12 mouse cellular contexts compared by ENCODE assay signal in the genomic region with DNA sequence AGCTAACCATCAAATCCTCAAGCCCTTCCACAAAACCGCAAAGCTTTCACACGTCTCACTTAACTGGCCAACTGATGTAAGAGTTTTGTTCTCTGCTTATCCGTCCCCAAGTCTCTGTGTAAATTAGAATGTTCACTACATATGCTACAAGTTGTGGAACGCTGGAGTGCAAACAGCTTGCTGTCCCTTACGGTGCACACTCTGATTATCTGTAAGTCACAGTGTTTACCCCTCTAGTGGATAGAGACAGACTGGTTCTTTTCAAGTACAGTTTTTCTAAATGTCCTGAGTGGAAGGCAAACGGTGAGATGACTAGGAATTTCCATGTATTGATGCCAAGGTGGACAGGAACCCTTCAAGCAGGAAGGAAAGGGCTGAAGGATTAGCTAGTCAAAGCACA. TPM values are rescaled to one million over a fixed set of nuclear protein-coding genes. Genes with fewer than 3 reads are reported as not detected.
DNase-seq lines count a peak whose midpoint lies in the region; ATAC-seq and TF ChIP-seq lines count a peak whose summit lies in the region.
"Had no signal": no experiment of that assay in that cellular context is flagged by ENCODE, and none has a peak within 500 bp of the region (broad histone marks: within the 10 kb centered on the region; RNA-seq: fewer than 3 reads in every experiment).

No protein-coding gene starts in this region.

- H3K4me3 ChIP-seq in heart, postnatal 0 days (ENCODE audit: low read depth, low read length) = 0 out of 2 replicates have a peak overlapping the region, but pooled peaks have one; percentile 21
- peak overlapping the region; percentile 18; the same call in 1 of the 2 replicates for H3K4me3 ChIP-seq in forebrain, embryonic 15.5 days
- peak overlapping the region; percentile 9; the same call in 1 of the 2 replicates for H3K4me3 ChIP-seq in midbrain, embryonic 12.5 days
- H3K4me3 ChIP-seq: erythroblast, embryonic 14.5 days had no signal

- H3K9ac ChIP-seq in heart, postnatal 0 days (replicated peaks; ENCODE audit: low read depth, low read length) = no peak overlapping the region
- H3K9ac ChIP-seq in forebrain, embryonic 15.5 days (replicated peaks) = no peak overlapping the region
- no peak overlapping the region for H3K9ac ChIP-seq in midbrain, embryonic 12.5 days (replicated peaks)

- TF ChIP-seq EP300 in heart, postnatal 0 days (IDR thresholded peaks at IDR 0.05; ENCODE audit: low read depth) = no peak

- DNase-seq in heart, postnatal 0 days (ENCODE audit: low spot score) = peak; percentile 25
- no peak for DNase-seq in heart, adult 11 months
- peak; percentile 6 for DNase-seq in embryo, embryonic 10 days (ENCODE audit: low spot score)
- no peak for DNase-seq in spleen, postnatal 36 days (ENCODE audit: low spot score in 2 of 2)
- DNase-seq in cerebellum, postnatal 25 days = no peak
- DNase-seq in gastrocnemius, postnatal 36 days = no peak
- DNase-seq: adrenal gland, postnatal 36 days; kidney, postnatal 36 days; lung, postnatal 4 days had no signal

- H3K4me1 ChIP-seq in heart, postnatal 0 days (ENCODE audit: control insufficient read depth, insufficient read depth) = no peaks in the 10 kb centered on the region
- H3K4me1 ChIP-seq in forebrain, embryonic 15.5 days = peaks cover 12% of the 10 kb centered on the region
- peaks cover 10% of the 10 kb centered on the region for H3K4me1 ChIP-seq in midbrain, embryonic 12.5 days

- ATAC-seq in heart, postnatal 0 days (ENCODE audit: insufficient read depth, low read depth) = no peak
- ATAC-seq in forebrain, embryonic 15.5 days (replicated peaks) = peak; percentile 38
- peak; percentile 46 for ATAC-seq in midbrain, embryonic 12.5 days (ENCODE audit: low FRiP score, low read depth)

- H3K9me3 ChIP-seq in heart, postnatal 0 days (replicated peaks; ENCODE audit: control insufficient read depth, low read length) = no peaks in the 10 kb centered on the region
- H3K9me3 ChIP-seq in forebrain, embryonic 15.5 days = no peaks in the 10 kb centered on the region
- H3K9me3 ChIP-seq in midbrain, embryonic 12.5 days = no peaks in the 10 kb centered on the region

- no peak overlapping the region for H3K27ac ChIP-seq in heart, postnatal 0 days (ENCODE audit: low read depth)
- no peak overlapping the region for H3K27ac ChIP-seq in forebrain, embryonic 15.5 days (replicated peaks)
- no peak overlapping the region for H3K27ac ChIP-seq in midbrain, embryonic 12.5 days (replicated peaks)

- no peaks in the 10 kb centered on the region for H3K36me3 ChIP-seq in heart, postnatal 0 days (replicated peaks; ENCODE audit: control insufficient read depth, insufficient read depth, low read length)
- H3K36me3 ChIP-seq in forebrain, embryonic 15.5 days = no peaks in the 10 kb centered on the region
- H3K36me3 ChIP-seq in midbrain, embryonic 12.5 days = no peaks in the 10 kb centered on the region

- intact Hi-C loops in gastrocnemius, postnatal 36 days (cut with DNase I) = no loop called here

- TF ChIP-seq CTCF in heart, postnatal 0 days (IDR thresholded peaks at IDR 0.05; ENCODE audit: low read depth) = no peak

- H3K27me3 ChIP-seq in heart, postnatal 0 days (ENCODE audit: control insufficient read depth, insufficient read depth, low read length) = no peaks in the 10 kb centered on the region
- H3K27me3 ChIP-seq in forebrain, embryonic 15.5 days = no peaks in the 10 kb centered on the region
- H3K27me3 ChIP-seq in midbrain, embryonic 12.5 days = no peaks in the 10 kb centered on the region

- WGBS in heart, postnatal 0 days = 21% methylated on average over 6 of the region's 6 CpGs
- WGBS in forebrain, embryonic 15.5 days = 20% methylated on average over 6 of the region's 6 CpGs
- 30% methylated on average over 6 of the region's 6 CpGs for WGBS in midbrain, embryonic 12.5 days

- H3K4me2 ChIP-seq in heart, postnatal 0 days (ENCODE audit: low read depth, low read length) = peak overlapping the region; percentile 49
- peak overlapping the region; percentile 36 for H3K4me2 ChIP-seq in forebrain, embryonic 15.5 days (replicated peaks)
- H3K4me2 ChIP-seq in midbrain, embryonic 12.5 days (replicated peaks) = peak overlapping the region; percentile 44

RNA-seq across cellular contexts. Expression of gene Ptprq, which starts 32.1 kb away (rescaled TPM):
- total RNA-seq in heart, postnatal 0 days (2014; rRNA removed; ENCODE audit: low replicate concordance) = 0.08 and 0.11 TPM in 2 replicates
- polyA plus RNA-seq in heart, postnatal 0 days (2015; fragmentation: Nextera tagmentation; extraction: Ambion mirVana) = 0.01 TPM in 1 of 2 replicates, not detected in the other
- polyA plus RNA-seq in forebrain, embryonic 15.5 days (2015; fragmentation: Nextera tagmentation; extraction: Ambion mirVana) = 0.05 and 0.11 TPM in 2 replicates
- 0.16 and 0.22 TPM in 2 replicates for polyA plus RNA-seq in midbrain, embryonic 12.5 days (2016; fragmentation: Nextera tagmentation; extraction: Ambion mirVana)
- under 1 TPM; 0.15 to 0.23 TPM for total RNA-seq in gastrocnemius, postnatal 36 days (2021)
- polyA plus RNA-seq: erythroblast, embryonic 14.5 days had no signal

Comparison
In these comparisons a context has a peak if more than half of its experiments do, and no peak if none do; other contexts are left out.
1. DNase-seq: peak in heart, postnatal 0 days (single experiment) and embryo, embryonic 10 days (single experiment); none in heart, adult 11 months (single experiment), spleen, postnatal 36 days (0 of 2), cerebellum, postnatal 25 days (0 of 2) and gastrocnemius, postnatal 36 days (0 of 2).
2. Peak in every context shown above with its lines, with median percentiles within 50 percentile points of each other: H3K4me2 ChIP-seq and H3K4me3 ChIP-seq.